Mouse (Mus musculus): Measurements from ENCODE around the gene Gemin7.

The Gemin7 gene

GRCm38 (mm10) chr7:19543584-19543983, 33.8 kb downstream of the Gemin7 start:
- peak in 1 of 2 experiments; percentile 35 for DNase-seq

DNA sequence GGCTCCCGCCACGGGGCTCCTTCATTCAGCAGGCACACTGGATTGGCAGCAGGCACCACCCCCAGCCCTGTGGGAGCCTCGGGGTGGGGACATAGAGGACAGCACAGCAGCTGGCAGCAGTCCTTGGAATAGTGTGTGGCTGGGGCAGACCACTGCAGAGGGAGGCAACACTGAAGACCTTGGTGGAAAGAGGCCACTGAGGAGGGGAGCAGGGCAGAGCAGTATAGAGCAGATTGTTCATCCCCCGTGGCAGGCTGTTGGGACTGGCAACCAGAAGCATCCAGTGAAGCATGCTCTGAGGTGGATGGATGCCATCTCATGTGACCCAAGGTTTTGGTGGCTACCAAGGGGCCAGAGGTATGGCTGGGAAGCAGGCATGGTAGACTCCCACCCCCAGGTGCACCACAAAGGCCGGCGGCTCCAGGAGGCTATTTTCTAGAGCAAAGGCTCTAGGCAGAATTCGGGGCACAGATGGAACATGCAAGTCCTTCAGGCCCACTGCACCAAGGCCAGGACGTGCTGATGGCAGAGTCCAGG, 35.2 kb downstream of the Gemin7 start:
- no peak for DNase-seq

DNA sequence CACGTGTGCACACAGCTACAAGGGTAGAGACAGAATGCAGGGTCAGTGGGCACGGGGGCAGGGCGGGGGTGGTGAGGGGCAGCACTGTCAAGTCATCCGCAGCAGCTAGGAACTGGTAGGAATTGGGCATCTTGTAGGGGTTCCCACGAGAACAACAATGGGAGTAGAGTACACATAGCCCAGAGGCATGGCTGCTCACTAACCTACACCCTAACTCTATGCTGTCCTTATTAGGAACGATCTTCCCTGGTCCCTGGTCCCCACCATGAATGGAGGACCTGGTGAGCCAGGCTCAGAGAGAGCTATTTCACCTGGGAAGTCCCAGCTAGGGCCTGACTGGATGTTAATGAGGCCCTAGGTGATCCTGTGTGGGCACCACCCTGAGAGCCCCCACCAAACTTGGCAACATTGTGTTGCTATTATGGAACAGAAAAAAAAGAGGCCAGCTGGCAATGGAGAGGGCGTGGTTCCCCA, 35.7 kb downstream of the Gemin7 start:
- DNase-seq, result no peak

DNA sequence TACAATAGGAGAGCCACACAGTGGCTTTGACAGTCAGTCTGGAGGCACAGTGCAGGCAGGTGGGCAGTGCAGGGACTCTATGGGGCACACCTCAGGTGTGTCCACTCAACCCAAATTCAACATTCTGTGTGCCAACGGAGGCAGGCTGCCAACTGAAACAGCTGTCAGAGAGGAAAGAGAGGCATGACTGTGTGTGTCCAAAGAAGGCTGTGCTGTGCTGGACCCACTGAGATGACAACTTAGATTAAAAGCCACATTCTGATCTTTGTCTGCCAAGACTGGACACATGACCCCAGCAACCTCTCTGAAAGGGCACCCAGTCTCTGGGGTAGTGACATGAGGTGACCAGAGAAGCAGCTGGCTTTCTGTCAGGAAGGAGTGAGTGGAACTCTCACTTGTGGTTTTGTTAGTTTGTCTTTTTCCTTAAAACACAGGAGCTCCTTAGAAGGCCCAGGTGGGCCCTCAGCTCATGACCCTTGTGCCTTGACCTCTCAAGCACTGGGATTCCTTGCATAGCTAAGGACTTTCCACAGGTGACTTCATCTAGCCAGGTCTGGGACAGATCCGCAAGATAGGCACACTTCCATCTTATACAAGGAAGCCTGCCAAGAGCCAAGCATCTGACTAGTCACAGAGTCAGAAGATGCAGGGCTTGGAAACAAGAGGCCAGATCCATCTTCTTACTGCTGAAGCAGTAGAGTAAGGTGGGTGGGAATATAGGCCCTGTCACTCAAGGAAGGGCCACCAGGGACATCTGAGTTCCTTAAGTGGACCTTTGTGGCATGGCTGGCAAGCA, 36.4 kb downstream of the Gemin7 start:
- DNase-seq, result no peak

- no peak for DNase-seq
Observed at GRCm38 (mm10) chr7:19534676-19535075, 42.7 kb downstream of the Gemin7 start.

DNA sequence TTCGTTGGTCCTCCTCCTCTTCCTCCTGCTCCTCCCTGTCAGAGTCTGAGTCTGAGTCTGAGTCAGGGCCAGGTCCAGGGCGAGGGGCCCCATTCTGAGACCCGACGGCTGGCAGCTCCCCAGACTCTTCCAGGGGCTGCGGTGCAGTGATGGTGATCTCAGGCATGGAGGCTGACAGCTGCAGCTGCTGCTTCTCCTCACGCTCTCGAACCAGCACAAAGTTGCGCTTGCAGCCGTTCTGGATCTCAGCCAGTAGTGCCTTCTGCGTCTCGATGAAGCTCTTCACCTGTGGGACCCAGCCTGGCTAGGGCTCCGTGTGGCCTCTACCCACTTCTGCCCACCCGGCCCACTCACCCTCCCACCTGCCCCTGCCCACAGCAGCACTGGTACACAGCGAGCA, 45.2 kb downstream of the Gemin7 start:
- DNase-seq, result no peak

DNA sequence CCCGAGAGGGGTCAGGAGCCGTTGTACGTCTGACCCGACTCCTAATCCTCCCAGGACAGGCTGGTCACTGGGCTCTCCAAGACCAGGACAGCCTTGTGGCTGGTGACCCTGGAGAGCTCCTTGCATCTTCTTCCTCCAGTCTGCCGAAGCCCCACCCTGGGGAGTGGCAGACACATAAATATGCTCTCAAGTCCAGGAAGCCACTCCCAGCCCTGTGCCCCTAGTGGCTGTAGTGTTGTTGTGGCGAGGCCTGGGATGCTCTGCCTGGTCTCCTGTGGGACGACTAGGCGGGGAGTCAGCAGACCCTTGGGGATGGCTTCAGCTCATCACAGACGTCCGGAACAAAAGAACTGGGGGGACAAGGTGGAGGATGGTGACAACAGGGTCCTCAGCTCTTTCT, 46.3 kb downstream of the Gemin7 start:
- DNase-seq, result no peak

- DNase-seq, result no peak
Observed at GRCm38 (mm10) chr7:19525105-19525481, 52.3 kb downstream of the Gemin7 start.

DNA sequence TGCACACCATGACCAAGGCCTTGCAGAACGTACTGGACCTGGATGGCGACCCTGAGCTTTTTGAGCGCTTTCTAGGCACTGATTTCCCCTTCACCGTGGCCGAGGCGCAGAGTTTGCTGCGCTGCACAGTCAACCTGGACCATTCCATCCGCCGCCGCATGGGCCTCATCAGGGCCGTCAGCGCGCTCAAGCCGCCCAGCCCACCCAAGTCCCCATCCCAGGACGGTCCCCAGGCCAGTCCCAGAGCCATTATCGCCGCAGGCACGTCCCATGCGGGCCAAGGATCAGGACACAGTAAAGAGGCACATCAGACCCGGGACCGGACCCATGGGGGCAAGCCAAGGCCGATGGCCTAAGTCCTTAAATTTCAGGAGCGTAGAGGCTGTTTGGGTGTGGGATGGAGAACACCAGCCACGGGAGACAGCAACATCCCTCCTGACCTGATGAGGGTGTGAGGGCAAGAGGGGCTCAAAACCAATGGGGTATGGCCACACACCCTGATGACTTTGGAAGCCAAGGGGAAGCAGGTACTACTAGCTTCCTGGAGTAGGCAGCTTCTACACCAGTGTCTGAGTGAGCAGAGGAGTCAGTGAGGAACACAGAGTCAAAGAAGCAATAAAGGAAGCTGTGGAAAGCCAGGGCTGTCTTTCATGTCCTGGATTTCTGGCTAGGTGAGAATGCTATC, 52.8 kb downstream of the Gemin7 start:
- no peak for DNase-seq

DNA sequence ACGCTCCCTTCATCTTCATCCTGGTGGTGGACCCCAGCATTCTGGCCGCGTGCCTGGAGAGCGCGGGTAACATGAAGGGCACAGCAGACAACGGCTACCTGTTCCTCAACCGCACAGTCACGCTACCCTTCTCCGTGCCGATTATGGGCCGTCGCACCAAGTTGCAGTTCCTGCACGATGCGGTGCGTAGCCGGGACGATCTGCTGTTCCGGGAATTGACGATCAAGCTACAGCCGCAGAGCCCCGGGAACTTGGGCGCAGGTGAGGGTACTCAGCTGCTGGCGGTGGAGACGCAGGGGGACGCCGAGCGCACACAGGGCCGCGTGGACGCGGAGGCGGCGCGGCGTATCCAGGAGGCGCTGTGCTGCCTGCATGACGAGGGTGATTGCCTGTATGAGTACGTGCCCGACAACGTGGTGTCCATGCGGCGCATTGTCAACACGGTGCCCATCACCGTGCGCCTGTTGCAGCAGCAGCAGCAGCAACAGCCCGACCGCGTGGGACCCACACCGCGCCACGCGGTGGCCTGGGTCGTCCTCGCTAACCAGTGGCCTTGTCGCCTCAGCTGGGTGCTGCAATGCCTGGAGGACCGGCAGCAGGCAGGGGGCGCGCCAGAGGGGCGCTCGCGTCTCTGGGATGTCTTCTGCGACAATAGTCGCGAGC, 53.5 kb downstream of the Gemin7 start:
- peak in 1 of 2 experiments; percentile 52 for DNase-seq

DNA sequence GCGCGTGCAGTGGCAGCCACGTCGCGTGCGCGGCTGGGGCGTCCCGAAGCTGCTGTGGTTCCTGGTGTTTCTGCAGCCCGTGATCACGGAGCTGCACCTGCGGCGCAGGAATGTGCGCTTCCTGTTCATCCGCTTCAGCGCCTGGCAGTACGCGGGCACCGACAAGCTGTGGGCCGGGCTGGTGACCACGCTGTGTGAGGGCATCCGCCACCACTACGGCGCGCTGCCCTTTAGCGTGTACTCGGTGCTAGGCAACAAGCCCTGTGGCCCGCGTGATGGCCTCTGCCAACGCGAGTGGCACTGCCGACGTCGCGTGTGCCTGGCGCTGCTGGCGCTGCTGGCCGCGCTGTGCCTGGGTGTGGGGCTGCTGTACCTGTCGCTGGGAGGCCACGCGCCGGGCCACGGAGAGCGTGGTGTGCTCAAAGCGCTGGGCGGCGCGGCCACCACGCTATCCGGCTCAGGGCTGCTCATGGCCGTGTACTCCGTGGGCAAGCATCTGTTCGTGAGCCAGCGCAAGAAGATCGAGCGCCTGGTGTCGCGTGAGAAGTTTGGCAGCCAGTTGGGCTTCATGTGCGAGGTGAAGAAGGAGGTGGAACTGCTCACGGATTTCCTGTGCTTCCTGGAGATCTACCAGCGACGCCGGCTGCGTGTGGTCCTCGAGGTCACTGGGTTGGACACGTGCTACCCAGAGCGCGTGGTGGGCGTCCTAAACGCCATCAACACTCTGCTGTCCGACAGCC, 54.2 kb downstream of the Gemin7 start:
- no peak for DNase-seq

DNA sequence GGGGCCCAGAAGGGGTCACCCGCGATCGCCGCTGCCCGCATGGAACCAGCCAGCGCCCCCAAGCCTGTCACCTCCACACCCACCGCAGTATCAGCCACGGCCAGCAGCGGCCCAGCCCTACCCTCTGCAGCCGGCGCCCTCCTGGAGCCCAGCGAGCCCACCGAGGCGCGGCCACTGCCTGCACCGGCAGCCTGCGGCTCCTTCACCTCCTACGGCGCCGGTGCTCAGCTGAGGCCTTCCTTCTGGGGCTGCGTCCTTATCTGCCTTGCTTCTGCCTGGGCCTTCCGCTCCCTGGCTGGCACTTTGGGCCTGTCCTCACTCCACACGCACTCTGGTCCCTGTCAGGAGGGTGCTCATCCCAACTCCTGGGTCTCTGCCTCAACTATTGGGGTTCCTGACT, 57.4 kb downstream of the Gemin7 start:
- DNase-seq, result no peak

- no peak for DNase-seq
Observed at GRCm38 (mm10) chr7:19517652-19518365, 59.6 kb downstream of the Gemin7 start, which contains the start of gene Nkpd1. Nkpd1 (plus strand) TSS chr7:19517838.
